In genomic region chr9:120778423-120778822, GRCm38 (mm10) we compare ENCODE assay signal across 8 mouse cellular contexts.
A peak's percentile ranks its signal among the peaks of the same experiment; 100 is the strongest.
DNase-seq lines count a peak whose midpoint lies in the region; ATAC-seq and TF ChIP-seq lines count a peak whose summit lies in the region.

No protein-coding gene starts in this region.

- H3K9ac ChIP-seq in embryonic facial prominence, embryonic 13.5 days = no peak overlapping the region
- no peak overlapping the region for H3K9ac ChIP-seq in intestine, embryonic 16.5 days (ENCODE audit: low read depth, low read length)
- no peak overlapping the region for H3K9ac ChIP-seq in forebrain, embryonic 13.5 days

- H3K4me3 ChIP-seq in embryonic facial prominence, embryonic 13.5 days = no peak overlapping the region
- H3K4me3 ChIP-seq in intestine, embryonic 16.5 days (ENCODE audit: low read length) = no peak overlapping the region
- no peak overlapping the region for H3K4me3 ChIP-seq in lung, adult 2 months (replicated peaks; ENCODE audit: extremely low read depth, low read depth, low read length)
- H3K4me3 ChIP-seq in forebrain, embryonic 13.5 days = no peak overlapping the region

- ATAC-seq in embryonic facial prominence, embryonic 13.5 days (ENCODE audit: insufficient number of reproducible peaks, insufficient read depth, low FRiP score, low TSS enrichment, low read depth) = no peak
- no peak for ATAC-seq in intestine, embryonic 16.5 days
- ATAC-seq in forebrain, embryonic 13.5 days = no peak

- no peaks in the 10 kb centered on the region for H3K9me3 ChIP-seq in embryonic facial prominence, embryonic 13.5 days
- no peaks in the 10 kb centered on the region for H3K9me3 ChIP-seq in intestine, embryonic 16.5 days (ENCODE audit: control insufficient read depth, low read length)
- H3K9me3 ChIP-seq in forebrain, embryonic 13.5 days (replicated peaks) = no peaks in the 10 kb centered on the region

- no peak for TF ChIP-seq CTCF in lung, adult 2 months (IDR thresholded peaks at IDR 0.05; ENCODE audit: insufficient read depth, low read length)

- peak; percentile 35; the same call in 1 of the 2 replicates for TF ChIP-seq POLR2A in lung, adult 2 months (IDR thresholded peaks at IDR 0.05; ENCODE audit: borderline replicate concordance, extremely low read depth, low read depth, low read length)

- peaks cover 26% of the 10 kb centered on the region for H3K4me1 ChIP-seq in embryonic facial prominence, embryonic 13.5 days
- peaks cover 24% of the 10 kb centered on the region for H3K4me1 ChIP-seq in intestine, embryonic 16.5 days (ENCODE audit: control insufficient read depth, insufficient read depth, low read length)
- peaks cover 12% of the 10 kb centered on the region for H3K4me1 ChIP-seq in lung, adult 2 months (ENCODE audit: control insufficient read depth, insufficient read depth, low read length)
- H3K4me1 ChIP-seq in forebrain, embryonic 13.5 days = no peaks in the 10 kb centered on the region

- H3K27ac ChIP-seq in embryonic facial prominence, embryonic 13.5 days = peak overlapping the region; percentile 64
- 0 out of 2 replicates have a peak overlapping the region, but pooled peaks have one; percentile 37 for H3K27ac ChIP-seq in intestine, embryonic 16.5 days (ENCODE audit: low read length)
- no peak overlapping the region for H3K27ac ChIP-seq in forebrain, embryonic 13.5 days

- 22% methylated on average over 2 of the region's 2 CpGs for WGBS in embryonic facial prominence, embryonic 13.5 days
- 43% methylated on average over 2 of the region's 2 CpGs for WGBS in intestine, embryonic 16.5 days
- WGBS in lung, adult 2 months = 29% methylated on average over 2 of the region's 2 CpGs
- WGBS in forebrain, embryonic 13.5 days = 55% methylated on average over 2 of the region's 2 CpGs

- no peaks in the 10 kb centered on the region for H3K36me3 ChIP-seq in embryonic facial prominence, embryonic 13.5 days
- H3K36me3 ChIP-seq in intestine, embryonic 16.5 days (ENCODE audit: control insufficient read depth, insufficient read depth, low read length) = no peaks in the 10 kb centered on the region
- no peaks in the 10 kb centered on the region for H3K36me3 ChIP-seq in forebrain, embryonic 13.5 days (ENCODE audit: poor library complexity, severe bottlenecking)

- H3K27me3 ChIP-seq in embryonic facial prominence, embryonic 13.5 days = no peaks in the 10 kb centered on the region
- H3K27me3 ChIP-seq in intestine, embryonic 16.5 days (replicated peaks; ENCODE audit: control insufficient read depth, insufficient read depth, low read length) = no peaks in the 10 kb centered on the region
- no peaks in the 10 kb centered on the region for H3K27me3 ChIP-seq in forebrain, embryonic 13.5 days

- H3K4me2 ChIP-seq in embryonic facial prominence, embryonic 13.5 days = no peak overlapping the region
- H3K4me2 ChIP-seq in intestine, embryonic 16.5 days (ENCODE audit: low read depth, low read length) = no peak overlapping the region
- no peak overlapping the region for H3K4me2 ChIP-seq in forebrain, embryonic 13.5 days

- peak; percentile 10 for DNase-seq in brain, adult 2 months (ENCODE audit: low read depth, low spot score)
- DNase-seq in lung, adult 2 months = no peak
- no peak for DNase-seq in frontal cortex, adult 2 months (ENCODE audit: extremely low spot score in 1 of 2, low spot score in 1 of 2)
- DNase-seq in layer of hippocampus, adult 9-10 months (ENCODE audit: low spot score) = no peak
- DNase-seq in adipocyte (ENCODE audit: low spot score) = no peak
